Comparison of ENCODE assay signal across 8 mouse cellular contexts in the genomic region with DNA sequence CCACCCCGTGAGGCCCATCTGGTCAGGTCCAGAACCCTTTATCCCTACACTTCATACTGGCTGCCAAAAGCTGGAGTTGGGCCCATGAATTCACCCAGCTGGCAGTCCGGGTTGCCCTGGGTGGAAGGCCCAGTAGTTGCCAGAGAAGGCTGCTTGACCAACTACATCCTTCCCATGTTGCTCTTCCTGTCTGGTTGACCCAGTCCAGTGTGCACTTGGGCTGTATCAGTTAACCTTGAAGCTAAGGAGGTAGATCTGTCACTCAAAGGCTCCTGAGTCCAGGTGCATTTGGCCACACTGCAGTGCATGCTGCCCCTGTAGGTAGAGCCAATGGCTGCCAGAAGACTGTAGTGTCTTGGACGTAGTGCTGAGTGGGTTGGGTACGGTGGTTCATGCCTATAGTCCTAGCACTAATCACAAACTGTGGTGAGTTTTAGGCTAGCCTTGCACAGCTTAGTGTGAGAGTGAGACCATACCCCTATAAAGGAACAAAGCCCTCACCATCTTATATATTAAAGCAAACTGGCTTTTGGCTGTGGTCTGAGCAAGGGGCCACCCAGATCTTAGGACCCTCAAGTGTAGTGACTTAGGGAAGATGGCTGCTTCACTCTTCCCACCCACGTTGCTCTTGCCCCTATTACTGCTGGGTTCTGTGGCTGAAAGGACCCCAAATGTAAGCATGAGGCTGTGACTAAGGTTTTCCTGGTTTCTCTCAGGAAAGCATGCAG. TPM values are rescaled to one million over a fixed set of nuclear protein-coding genes. Genes with fewer than 3 reads are reported as not detected.
DNase-seq lines count a peak whose midpoint lies in the region; ATAC-seq lines count a peak whose summit lies in the region.

No protein-coding gene starts in this region.

- H3K4me1 ChIP-seq in hindbrain, embryonic 15.5 days (replicated peaks), result peaks cover 30% of the 10 kb centered on the region
- H3K4me1 ChIP-seq in liver, embryonic 15.5 days (replicated peaks), result peaks cover 41% of the 10 kb centered on the region

- 0 out of 2 replicates have a peak, but pooled peaks cover 2% of the 10 kb centered on the region for H3K36me3 ChIP-seq in hindbrain, embryonic 15.5 days
- peaks cover 29% of the 10 kb centered on the region for H3K36me3 ChIP-seq in liver, embryonic 15.5 days (replicated peaks)

- peak; percentile 36 for DNase-seq in CD4-positive, CD25-positive, alpha-beta regulatory T cell, adult 2 months (ENCODE audit: low read depth, low spot score)
- DNase-seq in thymus, postnatal 4 days, result peak; percentile 29
- DNase-seq in thymus, postnatal 25 days, result no peak
- no peak for DNase-seq in layer of hippocampus, postnatal 25 days (ENCODE audit: extremely low spot score in 1 of 2, low spot score in 1 of 2)

- no peak for ATAC-seq in CD4-positive, CD25-positive, alpha-beta regulatory T cell, adult 4 months
- no peak for ATAC-seq in hindbrain, embryonic 15.5 days (ENCODE audit: low FRiP score, low read depth)
- no peak for ATAC-seq in liver, embryonic 15.5 days (ENCODE audit: insufficient read depth)
- no peak for ATAC-seq in granulocyte monocyte progenitor cell, adult 5-6 weeks (replicated peaks; ENCODE audit: poor library complexity, severe bottlenecking)

- H3K27ac ChIP-seq in hindbrain, embryonic 15.5 days (replicated peaks), result peak overlapping the region; percentile 77
- H3K27ac ChIP-seq in liver, embryonic 15.5 days (replicated peaks), result peak overlapping the region; percentile 96

- WGBS in hindbrain, embryonic 15.5 days, result 72% methylated on average over 5 of the region's 5 CpGs
- WGBS in liver, embryonic 15.5 days (ENCODE audit: insufficient replicate concordance), result 71% methylated on average over 5 of the region's 5 CpGs

- 0 out of 2 replicates have a peak overlapping the region, but pooled peaks have one; percentile 55 for H3K4me3 ChIP-seq in hindbrain, embryonic 15.5 days
- H3K4me3 ChIP-seq in liver, embryonic 15.5 days (replicated peaks), result peak overlapping the region; percentile 80

- H3K27me3 ChIP-seq in hindbrain, embryonic 15.5 days, result peaks cover 8% of the 10 kb centered on the region
- H3K27me3 ChIP-seq in liver, embryonic 15.5 days, result no peaks in the 10 kb centered on the region

- H3K4me2 ChIP-seq in hindbrain, embryonic 15.5 days, result peak overlapping the region; percentile 77
- H3K4me2 ChIP-seq in liver, embryonic 15.5 days, result peak overlapping the region; percentile 96

- H3K9me3 ChIP-seq in hindbrain, embryonic 15.5 days, result no peaks in the 10 kb centered on the region
- no peaks in the 10 kb centered on the region for H3K9me3 ChIP-seq in liver, embryonic 15.5 days (replicated peaks)

- no peak overlapping the region for H3K9ac ChIP-seq in hindbrain, embryonic 15.5 days
- H3K9ac ChIP-seq in liver, embryonic 15.5 days, result peak overlapping the region; percentile 80

RNA-seq across cellular contexts. Expression of gene Zfp36l2, which starts 1.5 kb away (rescaled TPM):
- polyA plus RNA-seq in CD4-positive, CD25-positive, alpha-beta regulatory T cell, adult 4 months (2017; shearing (Covaris generic)), result 10 to 100 TPM; 26.9 to 79.1 TPM
- polyA plus RNA-seq in hindbrain, embryonic 15.5 days (2015; fragmentation: Nextera tagmentation; extraction: Ambion mirVana), result 5.1 and 5.3 TPM in 2 replicates
- 6.8 and 7.4 TPM in 2 replicates for polyA plus RNA-seq in liver, embryonic 15.5 days (2015; fragmentation: Nextera tagmentation; extraction: Ambion mirVana)
- total RNA-seq in granulocyte monocyte progenitor cell, adult 5-6 weeks (2014; fragmentation: Nextera tagmentation), result 199 TPM in 2 replicates
- total RNA-seq in granulocyte monocyte progenitor cell, adult 5-6 weeks (2017), result 91.5 and 99.4 TPM in 2 replicates
- 10 to 100 TPM; 26.6 to 28.7 TPM for total RNA-seq in layer of hippocampus, postnatal 25 days (2021)

Comparison
In these comparisons a context has a peak if more than half of its experiments do, and no peak if none do; other contexts are left out.
1. DNase-seq: peak in CD4-positive, CD25-positive, alpha-beta regulatory T cell, adult 2 months (single experiment) and thymus, postnatal 4 days (single experiment); none in thymus, postnatal 25 days (single experiment) and layer of hippocampus, postnatal 25 days (0 of 2).